Mouse (Mus musculus) forebrain, embryonic 15.5 days (tissue): ENCODE results near the gene Ldlrad3. TPM values are rescaled to one million over a fixed set of nuclear protein-coding genes. Genes with fewer than 3 reads are reported as not detected.

ENCODE experiments used
- ATAC-seq: fragments of 200-750 bp; cut with Nextera tagmentation; replicated peaks from 2 replicates; pipeline ENCODE4 v1.8.0; 2017; ENCODE audit warnings: mild to moderate bottlenecking, moderate TSS enrichment, moderate library complexity
- H3K27ac ChIP-seq: fragments of 300-500 bp; sonication (generic); replicated peaks from 2 replicates; pipeline ENCODE4 v1.5.1; 2015; ENCODE audit warnings: mild to moderate bottlenecking, inconsistent platforms
- H3K27me3 ChIP-seq: fragments of 300-500 bp; sonication (generic); 2 replicates; pipeline ENCODE4 v1.6.1; 2015; ENCODE audit warnings: inconsistent platforms
- H3K36me3 ChIP-seq: fragments of 300-500 bp; sonication (generic); 2 replicates; pipeline ENCODE4 v1.6.1; 2015; ENCODE audit warnings: mild to moderate bottlenecking, inconsistent platforms
- H3K4me1 ChIP-seq: fragments of 300-500 bp; sonication (generic); 2 replicates; pipeline ENCODE4 v1.6.1; 2015; ENCODE audit warnings: inconsistent platforms
- H3K4me2 ChIP-seq: fragments of 300-500 bp; sonication (generic); replicated peaks from 2 replicates; pipeline ENCODE4 v1.6.1; 2015; ENCODE audit warnings: mild to moderate bottlenecking, inconsistent platforms
- H3K4me3 ChIP-seq: fragments of 300-500 bp; sonication (generic); 2 replicates; pipeline ENCODE4 v1.5.1; 2015; ENCODE audit warnings: mild to moderate bottlenecking, inconsistent platforms
- H3K9ac ChIP-seq: fragments of 300-500 bp; sonication (generic); replicated peaks from 2 replicates; pipeline ENCODE4 v1.6.1; 2015; ENCODE audit warnings: mild to moderate bottlenecking, inconsistent platforms
- H3K9me3 ChIP-seq: fragments of 300-500 bp; sonication (generic); 2 replicates; pipeline ENCODE4 v1.6.1; 2016; ENCODE audit warnings: inconsistent platforms
- WGBS: fragments of 180-500 bp; shearing (Covaris S2); methylation state at CpG from one replicate; pipeline ENCODE4 v1.1.7; 2015; ENCODE audit warnings: mixed read lengths; 5-methylcytosine and 5-hydroxymethylcytosine counted together
- polyA plus RNA-seq: library from polyadenylated mRNA; unstranded; fragments of >200 nt; fragmentation: Nextera tagmentation; extraction: Ambion mirVana; gene quantifications from 2 replicates; pipeline ENCODE4 v1.2.1, GENCODE M21; 2015

Ldlrad3 gene
- polyA plus RNA-seq, 1 experiment from 2014 or later: 30.0 TPM

- no peaks in the 10 kb centered on the region for H3K27me3 ChIP-seq
- no peak overlapping the region for H3K27ac ChIP-seq
- peaks cover 63% of the 10 kb centered on the region for H3K4me1 ChIP-seq
- H3K4me3 ChIP-seq: no peak overlapping the region
- no peaks in the 10 kb centered on the region for H3K9me3 ChIP-seq
- H3K36me3 ChIP-seq: no peaks in the 10 kb centered on the region
- 78% methylated on average over 11 of the region's 11 CpGs for WGBS
- ATAC-seq: no peak
- H3K9ac ChIP-seq: no peak overlapping the region
- H3K4me2 ChIP-seq: no peak overlapping the region
Measured at GRCm38 (mm10) chr2:102034513-102034879, 151.7 kb downstream of the Ldlrad3 start.

GRCm38 (mm10) chr2:102033818-102034512 is 152.2 kb downstream of the Ldlrad3 start:
- Histone ChIP-seq H3K27me3 (no peaks in the 10 kb centered on the region), H3K4me1 (peaks cover 62% of the 10 kb centered on the region), H3K9me3 (no peaks in the 10 kb centered on the region), H3K27ac (0 out of 2 replicates have a peak overlapping the region, but pooled peaks have one; percentile 27), H3K4me3 (no peak overlapping the region), H3K9ac (no peak overlapping the region), H3K36me3 (no peaks in the 10 kb centered on the region), H3K4me2 (no peak overlapping the region)
- 56% methylated on average over 9 of the region's 9 CpGs for WGBS
- ATAC-seq: no peak

GRCm38 (mm10) chr2:102032713-102033343 is 153.4 kb downstream of the Ldlrad3 start:
- 55% methylated on average over 9 of the region's 9 CpGs for WGBS
- Histone ChIP-seq H3K4me2 (no peak overlapping the region), H3K9ac (no peak overlapping the region), H3K9me3 (no peaks in the 10 kb centered on the region), H3K4me3 (no peak overlapping the region), H3K4me1 (peaks cover 51% of the 10 kb centered on the region), H3K27me3 (no peaks in the 10 kb centered on the region), H3K36me3 (no peaks in the 10 kb centered on the region), H3K27ac (peak overlapping the region; percentile 27)
- 0 out of 2 replicates have a peak, but pooled peaks have one; percentile 10 for ATAC-seq

GRCm38 (mm10) chr2:102030652-102031051 is 155.5 kb downstream of the Ldlrad3 start:
- no peaks in the 10 kb centered on the region for H3K9me3 ChIP-seq
- peaks cover 39% of the 10 kb centered on the region for H3K4me1 ChIP-seq
- no peak overlapping the region for H3K4me3 ChIP-seq
- no peaks in the 10 kb centered on the region for H3K36me3 ChIP-seq
- peak overlapping the region; percentile 62 for H3K27ac ChIP-seq
- H3K27me3 ChIP-seq: no peaks in the 10 kb centered on the region
- peak; percentile 46 for ATAC-seq
- H3K9ac ChIP-seq: no peak overlapping the region
- H3K4me2 ChIP-seq: no peak overlapping the region
- WGBS: 19% methylated on average over 5 of the region's 5 CpGs

- Histone ChIP-seq H3K4me1 (peaks cover 39% of the 10 kb centered on the region), H3K4me3 (no peak overlapping the region), H3K9ac (no peak overlapping the region), H3K36me3 (no peaks in the 10 kb centered on the region), H3K4me2 (no peak overlapping the region), H3K9me3 (no peaks in the 10 kb centered on the region), H3K27ac (peak overlapping the region; percentile 62), H3K27me3 (no peaks in the 10 kb centered on the region)
- ATAC-seq: peak; percentile 37; the same call in 1 of the 2 replicates
- 41% methylated on average over 6 of the region's 6 CpGs for WGBS
Measured at GRCm38 (mm10) chr2:102030152-102030551, 156.0 kb downstream of the Ldlrad3 start.

DNA sequence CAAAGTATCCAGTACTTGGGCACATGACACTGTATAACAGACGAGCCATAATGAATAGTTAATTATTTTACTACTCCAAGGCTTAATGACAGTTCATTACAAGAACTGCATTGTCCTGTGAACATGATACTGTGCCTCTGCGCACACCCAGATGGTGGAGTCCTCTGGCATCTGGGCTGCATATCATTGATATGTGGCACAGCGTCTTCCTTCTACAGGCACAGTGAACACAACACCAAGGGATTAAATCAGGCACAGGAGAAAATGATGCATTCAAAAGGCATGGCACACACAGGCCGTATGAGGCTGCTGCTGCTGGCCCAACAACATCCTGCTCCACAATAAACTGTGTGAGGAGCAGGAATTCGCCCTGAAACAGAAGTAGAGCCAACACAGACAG is 156.5 kb downstream of the Ldlrad3 start:
- peak overlapping the region; percentile 62 for H3K27ac ChIP-seq
- no peaks in the 10 kb centered on the region for H3K9me3 ChIP-seq
- ATAC-seq: peak; percentile 36
- no peak overlapping the region for H3K4me3 ChIP-seq
- H3K27me3 ChIP-seq: no peaks in the 10 kb centered on the region
- WGBS: 13% methylated on average over 5 of the region's 5 CpGs
- no peak overlapping the region for H3K4me2 ChIP-seq
- H3K9ac ChIP-seq: no peak overlapping the region
- peaks cover 43% of the 10 kb centered on the region for H3K4me1 ChIP-seq
- no peaks in the 10 kb centered on the region for H3K36me3 ChIP-seq

DNA sequence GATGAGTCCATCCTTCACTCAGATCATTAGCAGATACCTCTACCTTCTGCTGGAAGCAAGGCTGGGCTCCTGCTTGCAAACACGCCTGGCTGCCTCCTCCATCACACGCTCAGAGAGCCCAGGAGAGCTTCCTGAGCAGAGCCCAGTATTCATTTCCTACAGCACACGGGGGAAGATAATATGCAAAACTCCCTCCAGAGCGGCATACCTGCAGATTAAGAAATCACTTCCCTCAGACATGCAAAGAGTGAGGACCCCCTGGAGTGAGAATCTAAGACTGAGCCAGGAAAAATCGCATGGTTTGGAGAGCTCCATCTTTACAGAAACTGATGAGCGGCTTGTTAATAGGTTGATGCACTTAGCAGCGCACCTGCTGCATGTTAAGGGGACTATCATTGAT is 158.9 kb downstream of the Ldlrad3 start:
- H3K9ac ChIP-seq: no peak overlapping the region
- H3K27ac ChIP-seq: no peak overlapping the region
- H3K4me2 ChIP-seq: no peak overlapping the region
- peaks cover 35% of the 10 kb centered on the region for H3K4me1 ChIP-seq
- 59% methylated on average over 7 of the region's 7 CpGs for WGBS
- H3K36me3 ChIP-seq: no peaks in the 10 kb centered on the region
- H3K27me3 ChIP-seq: no peaks in the 10 kb centered on the region
- H3K9me3 ChIP-seq: no peaks in the 10 kb centered on the region
- H3K4me3 ChIP-seq: no peak overlapping the region
- no peak for ATAC-seq

- Histone ChIP-seq H3K4me2 (no peak overlapping the region), H3K9ac (no peak overlapping the region), H3K4me1 (peaks cover 42% of the 10 kb centered on the region), H3K4me3 (no peak overlapping the region), H3K36me3 (no peaks in the 10 kb centered on the region), H3K9me3 (no peaks in the 10 kb centered on the region), H3K27me3 (no peaks in the 10 kb centered on the region), H3K27ac (no peak overlapping the region)
- 94% methylated on average over 9 of the region's 9 CpGs for WGBS
- no peak for ATAC-seq
Measured at GRCm38 (mm10) chr2:102026156-102026555, 160.0 kb downstream of the Ldlrad3 start.

GRCm38 (mm10) chr2:102024483-102024882 is 161.7 kb downstream of the Ldlrad3 start:
- H3K27me3 ChIP-seq: no peaks in the 10 kb centered on the region
- peak overlapping the region; percentile 62 for H3K27ac ChIP-seq
- no peak overlapping the region for H3K9ac ChIP-seq
- H3K4me1 ChIP-seq: peaks cover 32% of the 10 kb centered on the region
- 42% methylated on average over 8 of the region's 8 CpGs for WGBS
- H3K9me3 ChIP-seq: no peaks in the 10 kb centered on the region
- ATAC-seq: no peak; the same call in 1 of the 2 replicates
- no peak overlapping the region for H3K4me2 ChIP-seq
- H3K4me3 ChIP-seq: no peak overlapping the region
- no peaks in the 10 kb centered on the region for H3K36me3 ChIP-seq

GRCm38 (mm10) chr2:102021371-102022084 is 164.7 kb downstream of the Ldlrad3 start:
- peak overlapping the region; percentile 58 for H3K27ac ChIP-seq
- H3K4me1 ChIP-seq: peaks cover 27% of the 10 kb centered on the region
- no peak for ATAC-seq
- no peaks in the 10 kb centered on the region for H3K36me3 ChIP-seq
- H3K4me2 ChIP-seq: no peak overlapping the region
- H3K9me3 ChIP-seq: no peaks in the 10 kb centered on the region
- no peak overlapping the region for H3K9ac ChIP-seq
- H3K4me3 ChIP-seq: no peak overlapping the region
- WGBS: 49% methylated on average over 11 of the region's 11 CpGs
- H3K27me3 ChIP-seq: no peaks in the 10 kb centered on the region

DNA sequence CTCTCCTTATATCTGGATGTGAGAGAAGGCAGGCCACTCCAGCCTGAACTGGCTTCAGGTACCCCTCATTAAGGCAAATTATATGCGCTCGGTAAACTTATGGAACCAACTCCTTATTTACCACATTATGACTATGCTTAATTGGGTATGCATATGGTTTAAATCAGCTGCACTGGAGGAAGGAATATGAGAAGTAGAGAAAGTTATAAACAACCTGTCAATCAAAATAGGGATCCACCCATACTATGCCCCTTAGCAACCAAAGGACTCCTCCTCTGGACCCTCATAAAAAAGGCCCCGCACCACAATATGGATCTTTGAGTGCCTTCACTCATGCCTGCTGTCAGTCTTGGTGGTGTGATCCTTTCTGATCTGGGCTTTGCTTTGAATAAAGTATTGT is 165.6 kb downstream of the Ldlrad3 start:
- no peak overlapping the region for H3K4me3 ChIP-seq
- H3K36me3 ChIP-seq: no peaks in the 10 kb centered on the region
- 80% methylated on average over 3 of the region's 3 CpGs for WGBS
- no peak for ATAC-seq
- H3K4me1 ChIP-seq: peaks cover 27% of the 10 kb centered on the region
- no peak overlapping the region for H3K4me2 ChIP-seq
- H3K27me3 ChIP-seq: no peaks in the 10 kb centered on the region
- H3K27ac ChIP-seq: no peak overlapping the region
- no peak overlapping the region for H3K9ac ChIP-seq
- no peaks in the 10 kb centered on the region for H3K9me3 ChIP-seq

- Histone ChIP-seq H3K4me2 (no peak overlapping the region), H3K27ac (0 out of 2 replicates have a peak overlapping the region, but pooled peaks have one; percentile 5), H3K9me3 (no peaks in the 10 kb centered on the region), H3K4me3 (no peak overlapping the region), H3K4me1 (peaks cover 9% of the 10 kb centered on the region), H3K36me3 (peaks cover 4% of the 10 kb centered on the region; the same call in 1 of the 2 replicates), H3K27me3 (no peaks in the 10 kb centered on the region), H3K9ac (no peak overlapping the region)
- ATAC-seq: 0 out of 2 replicates have a peak, but pooled peaks have one; percentile 29
- WGBS: 69% methylated on average over 6 of the region's 6 CpGs
Measured at GRCm38 (mm10) chr2:102014538-102015113, 171.6 kb downstream of the Ldlrad3 start.
